Mouse (Mus musculus): ENCODE data around the gene Zfp202. TPM values are rescaled to one million over a fixed set of nuclear protein-coding genes. Genes with fewer than 3 reads are reported as not detected.
A peak's percentile ranks its signal among the peaks of the same experiment; 100 is the strongest.

The Zfp202 gene
- total RNA-seq, 1 experiment = 2.1 TPM

GRCm38 (mm10) chr9:40227874-40228789 is 36.0 kb downstream of the Zfp202 start:
- H3K4me3 ChIP-seq (ENCODE audit: insufficient read depth in 1 of 2, low read depth in 1 of 2, low read length in 2 of 2, poor library complexity in 1 of 2, severe bottlenecking in 1 of 2) = no peak overlapping the region
- in situ Hi-C loops (cut with MboI; ENCODE audit: low sequenced_read_pairs in 2 of 2, unreplicated experiment in 2 of 2) = no loop called here
- peaks cover 2 to 19% of the 10 kb centered on the region in 2 experiments for H3K4me1 ChIP-seq (ENCODE audit: control insufficient read depth in 2 of 2, insufficient read depth in 2 of 2, low read length in 2 of 2, poor library complexity in 1 of 2)
- H3K36me3 ChIP-seq (ENCODE audit: control insufficient read depth, insufficient read depth, low read length, poor library complexity, severe bottlenecking) = peaks cover 25% of the 10 kb centered on the region
- H3K9ac ChIP-seq (ENCODE audit: insufficient read depth, low read depth, low read length, poor library complexity, severe bottlenecking) = peak overlapping the region; percentile 45; the same call in 1 of the 2 replicates
- TF ChIP-seq ZNF384 (IDR thresholded peaks at IDR 0.05; ENCODE audit: low read depth, low read length) (no peak), ZC3H11A (IDR thresholded peaks at IDR 0.05; ENCODE audit: borderline replicate concordance, low read depth, low read length) (peak; percentile 27; the same call in 1 of the 2 replicates)
- no peak overlapping the region for H3K27ac ChIP-seq (ENCODE audit: insufficient read depth, low read depth, low read length, poor library complexity, severe bottlenecking)
- no peaks in the 10 kb centered on the region for H3K9me3 ChIP-seq (ENCODE audit: control insufficient read depth, insufficient read depth, low read depth, low read length)
- DNase-seq (ENCODE audit: low read depth, low spot score) = peak; percentile 66

- Histone ChIP-seq H3K9ac (ENCODE audit: insufficient read depth, low read depth, low read length, poor library complexity, severe bottlenecking) (no peak overlapping the region), H3K27ac (ENCODE audit: insufficient read depth, low read depth, low read length, poor library complexity, severe bottlenecking) (no peak overlapping the region), H3K36me3 (ENCODE audit: control insufficient read depth, insufficient read depth, low read length, poor library complexity, severe bottlenecking) (peaks cover 28% of the 10 kb centered on the region), H3K4me3 (ENCODE audit: insufficient read depth in 1 of 2, low read depth in 1 of 2, low read length in 2 of 2, poor library complexity in 1 of 2, severe bottlenecking in 1 of 2) (no peak overlapping the region), H3K4me1 (ENCODE audit: control insufficient read depth in 2 of 2, insufficient read depth in 2 of 2, low read length in 2 of 2, poor library complexity in 1 of 2) (peaks cover 2 to 19% of the 10 kb centered on the region in 2 experiments), H3K9me3 (ENCODE audit: control insufficient read depth, insufficient read depth, low read depth, low read length) (no peaks in the 10 kb centered on the region)
- no peak for TF ChIP-seq CHD2 (IDR thresholded peaks at IDR 0.05; ENCODE audit: low read depth, low read length)
- DNase-seq (ENCODE audit: low read depth, low spot score) = no peak
- in situ Hi-C loops (cut with MboI; ENCODE audit: low sequenced_read_pairs in 2 of 2, unreplicated experiment in 2 of 2) = no loop called here
Measured at GRCm38 (mm10) chr9:40228804-40229331, 36.8 kb downstream of the Zfp202 start.

DNA sequence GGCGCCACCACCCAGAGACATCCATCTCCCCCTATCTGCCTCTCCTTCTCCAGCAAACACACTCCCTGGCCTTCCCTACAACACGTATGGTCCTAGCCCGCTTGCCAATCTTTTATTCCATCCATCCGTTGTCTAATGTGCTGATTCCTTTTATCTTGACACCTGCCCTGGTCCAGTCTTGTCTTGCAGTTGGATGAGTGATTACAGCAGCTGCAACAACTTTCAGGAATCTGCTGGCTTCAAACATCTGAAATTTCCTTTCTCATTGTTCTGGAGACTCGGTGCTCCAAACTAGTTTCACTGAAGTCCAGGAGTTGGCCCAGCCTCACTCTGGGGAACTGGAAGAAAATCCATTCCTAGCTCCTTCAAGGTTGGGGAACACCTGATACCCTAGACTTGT is 37.4 kb downstream of the Zfp202 start:
- no peak for DNase-seq (ENCODE audit: low read depth, low spot score)
- no peak overlapping the region for H3K4me3 ChIP-seq (ENCODE audit: insufficient read depth in 1 of 2, low read depth in 1 of 2, low read length in 2 of 2, poor library complexity in 1 of 2, severe bottlenecking in 1 of 2)
- peaks cover 2 to 19% of the 10 kb centered on the region in 2 experiments for H3K4me1 ChIP-seq (ENCODE audit: control insufficient read depth in 2 of 2, insufficient read depth in 2 of 2, low read length in 2 of 2, poor library complexity in 1 of 2)
- H3K9me3 ChIP-seq (ENCODE audit: control insufficient read depth, insufficient read depth, low read depth, low read length) = no peaks in the 10 kb centered on the region
- peaks cover 33% of the 10 kb centered on the region for H3K36me3 ChIP-seq (ENCODE audit: control insufficient read depth, insufficient read depth, low read length, poor library complexity, severe bottlenecking)
- in situ Hi-C loops (cut with MboI; ENCODE audit: low sequenced_read_pairs in 2 of 2, unreplicated experiment in 2 of 2) = no loop called here
- no peak overlapping the region for H3K27ac ChIP-seq (ENCODE audit: insufficient read depth, low read depth, low read length, poor library complexity, severe bottlenecking)
- 0 out of 2 replicates have a peak overlapping the region, but pooled peaks have one; percentile 1 for H3K9ac ChIP-seq (ENCODE audit: insufficient read depth, low read depth, low read length, poor library complexity, severe bottlenecking)
- TF ChIP-seq MAFK (IDR thresholded peaks at IDR 0.05; ENCODE audit: insufficient read depth, low read depth, low read length) (no peak), ZC3H11A (IDR thresholded peaks at IDR 0.05; ENCODE audit: borderline replicate concordance, low read depth, low read length) (no peak), CHD2 (IDR thresholded peaks at IDR 0.05; ENCODE audit: low read depth, low read length) (no peak)

- Histone ChIP-seq H3K9ac (ENCODE audit: insufficient read depth, low read depth, low read length, poor library complexity, severe bottlenecking) (no peak overlapping the region), H3K4me3 (ENCODE audit: insufficient read depth in 1 of 2, low read depth in 1 of 2, low read length in 2 of 2, poor library complexity in 1 of 2, severe bottlenecking in 1 of 2) (no peak overlapping the region), H3K9me3 (ENCODE audit: control insufficient read depth, insufficient read depth, low read depth, low read length) (no peaks in the 10 kb centered on the region), H3K27ac (ENCODE audit: insufficient read depth, low read depth, low read length, poor library complexity, severe bottlenecking) (no peak overlapping the region), H3K4me1 (ENCODE audit: control insufficient read depth in 2 of 2, insufficient read depth in 2 of 2, low read length in 2 of 2, poor library complexity in 1 of 2) (peaks cover 2 to 23% of the 10 kb centered on the region in 2 experiments), H3K36me3 (ENCODE audit: control insufficient read depth, insufficient read depth, low read length, poor library complexity, severe bottlenecking) (peaks cover 38% of the 10 kb centered on the region)
- DNase-seq (ENCODE audit: low read depth, low spot score) = no peak
- in situ Hi-C loops (cut with MboI; ENCODE audit: low sequenced_read_pairs in 2 of 2, unreplicated experiment in 2 of 2) = no loop called here
- TF ChIP-seq CHD2 (IDR thresholded peaks at IDR 0.05; ENCODE audit: low read depth, low read length) = no peak
- no peak for TF ChIP-seq HCFC1 (IDR thresholded peaks at IDR 0.05; ENCODE audit: borderline replicate concordance, insufficient read depth, low read length)
- no peak for TF ChIP-seq ZNF384 (IDR thresholded peaks at IDR 0.05; ENCODE audit: low read depth, low read length)
- no peak for TF ChIP-seq MAFK (IDR thresholded peaks at IDR 0.05; ENCODE audit: insufficient read depth, low read depth, low read length)
- TF ChIP-seq ZC3H11A (IDR thresholded peaks at IDR 0.05; ENCODE audit: borderline replicate concordance, low read depth, low read length) = no peak
Measured at GRCm38 (mm10) chr9:40231019-40231418, 38.9 kb downstream of the Zfp202 start.
